Mouse (Mus musculus) midbrain, embryonic 16.5 days (tissue): ENCODE data around the gene Rnf216. TPM values are rescaled to one million over a fixed set of nuclear protein-coding genes. Genes with fewer than 3 reads are reported as not detected.
A peak's percentile ranks its signal among the peaks of the same experiment; 100 is the strongest.
"Not testable (repeated sequence)": the region's sequence is repeated elsewhere in the genome, so short reads cannot be mapped to it uniquely, and the experiment has no call there.

ENCODE experiments used
- ATAC-seq: fragments of 200-750 bp; cut with Nextera tagmentation; 2 replicates; pipeline ENCODE4 v1.8.0; 2017; ENCODE audit warnings: moderate TSS enrichment
- H3K27ac ChIP-seq: fragments of 300-500 bp; sonication (generic); 2 replicates; pipeline ENCODE4 v1.5.1; 2014; ENCODE audit warnings: mild to moderate bottlenecking, low read length, mixed read lengths
- H3K27me3 ChIP-seq: fragments of 300-500 bp; sonication (generic); 2 replicates; pipeline ENCODE4 v1.6.1; 2014; ENCODE audit warnings: low read depth, low read length, mixed read lengths; ENCODE audit not compliant: control insufficient read depth, insufficient read depth
- H3K36me3 ChIP-seq: fragments of 300-500 bp; sonication (generic); 2 replicates; pipeline ENCODE4 v1.6.1; 2014; ENCODE audit warnings: mild to moderate bottlenecking, low read length, moderate library complexity, mixed read lengths; ENCODE audit not compliant: control insufficient read depth, insufficient read depth
- H3K4me1 ChIP-seq: fragments of 300-500 bp; sonication (generic); 2 replicates; pipeline ENCODE4 v1.6.1; 2014; ENCODE audit warnings: mild to moderate bottlenecking, low read length, mixed read lengths; ENCODE audit not compliant: control insufficient read depth, insufficient read depth
- H3K4me2 ChIP-seq: fragments of 300-500 bp; sonication (generic); 2 replicates; pipeline ENCODE4 v1.6.1; 2014; ENCODE audit warnings: mild to moderate bottlenecking, low read length, mixed read lengths
- H3K4me3 ChIP-seq: fragments of 300-500 bp; sonication (generic); 2 replicates; pipeline ENCODE4 v1.5.1; 2014; ENCODE audit warnings: low read depth, mild to moderate bottlenecking, low read length, moderate library complexity, mixed read lengths
- H3K9ac ChIP-seq: fragments of 300-500 bp; sonication (generic); 2 replicates; pipeline ENCODE4 v1.6.1; 2014; ENCODE audit warnings: low read depth, low read length, mixed read lengths
- H3K9me3 ChIP-seq: fragments of 300-500 bp; sonication (generic); replicated peaks from 2 replicates; pipeline ENCODE4 v1.6.1; 2014; ENCODE audit warnings: mild to moderate bottlenecking, low read length, mixed read lengths; ENCODE audit not compliant: control insufficient read depth, poor library complexity, severe bottlenecking
- WGBS: fragments of 180-500 bp; shearing (Covaris S2); extraction: QIAGEN DNeasy Blood & Tissue Kit; methylation state at CpG from one replicate; pipeline ENCODE4 v1.1.7; 2014; 5-methylcytosine and 5-hydroxymethylcytosine counted together
- polyA plus RNA-seq: library from polyadenylated mRNA; unstranded; fragments of >200 nt; fragmentation: Nextera tagmentation; extraction: Ambion mirVana; gene quantifications from 2 replicates; pipeline ENCODE4 v1.2.1, GENCODE M21; 2015

Rnf216 gene
- polyA plus RNA-seq, 1 experiment from 2014 or later = 28.9 TPM

- H3K9ac ChIP-seq, H3K36me3 ChIP-seq, ATAC-seq, H3K9me3 ChIP-seq, H3K4me2 ChIP-seq, H3K4me3 ChIP-seq, H3K27ac ChIP-seq, H3K4me1 ChIP-seq, H3K27me3 ChIP-seq: not testable (repeated sequence)
- whole genome bisulfite sequencing = 86% methylated on average over 3 of the region's 6 CpGs
Measured at GRCm38 (mm10) chr5:143134216-143135010, 21.6 kb upstream of the Rnf216 start.

GRCm38 (mm10) chr5:143132935-143133514, 20.2 kb upstream of the Rnf216 start:
- no peak overlapping the region for H3K4me3 ChIP-seq
- no peaks in the 10 kb centered on the region for H3K27me3 ChIP-seq
- no peak overlapping the region for H3K9ac ChIP-seq
- no peaks in the 10 kb centered on the region for H3K4me1 ChIP-seq
- no peaks in the 10 kb centered on the region; the same call in 1 of the 2 replicates for H3K36me3 ChIP-seq
- H3K9me3 ChIP-seq = 0 out of 2 replicates have a peak, but pooled peaks cover 8% of the 10 kb centered on the region
- H3K27ac ChIP-seq = no peak overlapping the region
- H3K4me2 ChIP-seq = no peak overlapping the region
- WGBS = 85% methylated on average over 13 of the region's 13 CpGs
- ATAC-seq = no peak

GRCm38 (mm10) chr5:143130342-143130741, 17.5 kb upstream of the Rnf216 start:
- Histone ChIP-seq H3K4me2 (no peak overlapping the region), H3K27me3 (no peaks in the 10 kb centered on the region), H3K4me1 (peaks cover 3% of the 10 kb centered on the region)

GRCm38 (mm10) chr5:143129101-143129500, 16.3 kb upstream of the Rnf216 start:
- Histone ChIP-seq H3K27me3 (no peaks in the 10 kb centered on the region), H3K4me1 (peaks cover 9% of the 10 kb centered on the region), H3K36me3 (no peaks in the 10 kb centered on the region; the same call in 1 of the 2 replicates), H3K27ac (no peak overlapping the region), H3K9me3 (0 out of 2 replicates have a peak, but pooled peaks cover 8% of the 10 kb centered on the region), H3K4me3 (no peak overlapping the region), H3K9ac (no peak overlapping the region), H3K4me2 (no peak overlapping the region)
- no peak for ATAC-seq
- WGBS = 91% methylated on average over 16 of the region's 16 CpGs

More at GRCm38 (mm10) chr5:143130342-143130741, 17.5 kb upstream of the Rnf216 start:
- H3K27ac ChIP-seq = no peak overlapping the region
- H3K9me3 ChIP-seq = 0 out of 2 replicates have a peak, but pooled peaks cover 8% of the 10 kb centered on the region
- no peak for ATAC-seq
- 89% methylated on average over 6 of the region's 7 CpGs for WGBS
- H3K36me3 ChIP-seq = no peaks in the 10 kb centered on the region; the same call in 1 of the 2 replicates
- no peak overlapping the region for H3K4me3 ChIP-seq
- H3K9ac ChIP-seq = no peak overlapping the region

- Histone ChIP-seq H3K9ac (no peak overlapping the region), H3K27me3 (no peaks in the 10 kb centered on the region), H3K36me3 (no peaks in the 10 kb centered on the region; the same call in 1 of the 2 replicates), H3K4me3 (no peak overlapping the region), H3K4me1 (peaks cover 9% of the 10 kb centered on the region), H3K4me2 (no peak overlapping the region), H3K9me3 (0 out of 2 replicates have a peak, but pooled peaks cover 8% of the 10 kb centered on the region), H3K27ac (no peak overlapping the region)
- ATAC-seq = no peak
- WGBS = 84% methylated on average over 8 of the region's 8 CpGs
Measured at GRCm38 (mm10) chr5:143127837-143128236, 15.0 kb upstream of the Rnf216 start.

GRCm38 (mm10) chr5:143126908-143127307, 14.1 kb upstream of the Rnf216 start:
- 0 out of 2 replicates have a peak, but pooled peaks cover 8% of the 10 kb centered on the region for H3K9me3 ChIP-seq
- peaks cover 9% of the 10 kb centered on the region for H3K4me1 ChIP-seq
- no peak overlapping the region for H3K27ac ChIP-seq
- H3K4me2 ChIP-seq = no peak overlapping the region
- H3K4me3 ChIP-seq = no peak overlapping the region
- H3K27me3 ChIP-seq = no peaks in the 10 kb centered on the region
- ATAC-seq = no peak
- H3K9ac ChIP-seq = no peak overlapping the region
- H3K36me3 ChIP-seq = no peaks in the 10 kb centered on the region; the same call in 1 of the 2 replicates
- 75% methylated on average over 4 of the region's 4 CpGs for WGBS

GRCm38 (mm10) chr5:143126089-143126488, 13.3 kb upstream of the Rnf216 start:
- Histone ChIP-seq H3K4me1 (peaks cover 9% of the 10 kb centered on the region), H3K4me3 (no peak overlapping the region), H3K9me3 (0 out of 2 replicates have a peak, but pooled peaks cover 8% of the 10 kb centered on the region), H3K4me2 (no peak overlapping the region), H3K27me3 (no peaks in the 10 kb centered on the region), H3K27ac (peak overlapping the region; percentile 85), H3K36me3 (no peaks in the 10 kb centered on the region; the same call in 1 of the 2 replicates), H3K9ac (no peak overlapping the region)
- ATAC-seq = no peak
- WGBS = 82% methylated on average over 9 of the region's 9 CpGs

- Histone ChIP-seq H3K36me3 (no peaks in the 10 kb centered on the region; the same call in 1 of the 2 replicates), H3K4me1 (peaks cover 9% of the 10 kb centered on the region), H3K9ac (no peak overlapping the region), H3K27ac (peak overlapping the region; percentile 85), H3K27me3 (no peaks in the 10 kb centered on the region), H3K4me3 (no peak overlapping the region), H3K4me2 (peak overlapping the region; percentile 7; the same call in 1 of the 2 replicates), H3K9me3 (0 out of 2 replicates have a peak, but pooled peaks cover 8% of the 10 kb centered on the region)
- ATAC-seq = peak; percentile 92
- 13% methylated on average over 7 of the region's 7 CpGs for WGBS
Measured at GRCm38 (mm10) chr5:143125601-143126000, 12.8 kb upstream of the Rnf216 start.
